Mouse (Mus musculus): ENCODE measurements at regions not wholly inside any gene's neighbourhood (a gene's known extent, or its start where the extent isn't known, plus 50 kb on each side); places are given as distances from the start of the nearest gene placed in this dataset.

DNA sequence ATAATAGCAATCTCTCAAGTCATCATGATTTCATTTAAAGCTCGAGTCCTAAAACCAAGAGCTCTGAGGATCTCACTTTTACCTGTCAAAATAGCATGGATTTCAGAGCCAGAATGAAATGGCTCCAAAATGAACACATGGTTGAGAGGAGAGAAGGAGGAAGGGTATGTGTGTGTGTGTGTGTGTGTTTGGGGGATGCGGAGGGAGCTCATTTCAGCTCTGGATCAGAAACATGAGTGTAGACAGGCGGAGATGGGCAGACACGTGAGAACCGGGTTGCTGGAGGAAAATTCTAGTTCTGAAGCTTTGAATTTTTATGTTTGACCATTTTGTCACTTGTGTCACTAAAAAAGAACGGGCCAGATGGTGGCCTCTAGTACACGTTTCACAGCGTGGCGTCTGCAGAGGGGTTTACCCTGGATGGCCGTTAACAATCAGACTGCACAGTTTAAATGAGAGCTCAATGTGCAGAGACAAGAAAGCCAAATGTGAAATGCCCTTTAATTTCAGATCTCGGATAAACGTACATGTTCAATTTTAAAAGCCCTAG lies 232.5 kb upstream of the Tbc1d5 start:
- H3K27me3 ChIP-seq (replicated peaks) = no peaks in the 10 kb centered on the region
- H3K36me3 ChIP-seq (replicated peaks; ENCODE audit: low read length) = no peaks in the 10 kb centered on the region
- peaks cover 24% of the 10 kb centered on the region for H3K4me1 ChIP-seq
- no peak overlapping the region for H3K4me3 ChIP-seq (replicated peaks)
- no peak for TF ChIP-seq FLI1 (IDR thresholded peaks at IDR 0.05; ENCODE audit: low read length)
- TF ChIP-seq GATA1 (IDR thresholded peaks at IDR 0.05; ENCODE audit: borderline replicate concordance, low read length) = no peak
- H3K9me3 ChIP-seq = peaks cover 3% of the 10 kb centered on the region; the same call in 1 of the 2 replicates

GRCm38 (mm10) chr17:51408894-51409293 lies 229.7 kb upstream of the Tbc1d5 start:
- Histone ChIP-seq H3K4me1 (peaks cover 29% of the 10 kb centered on the region), H3K9me3 (peaks cover 3% of the 10 kb centered on the region; the same call in 1 of the 2 replicates), H3K36me3 (replicated peaks; ENCODE audit: low read length) (no peaks in the 10 kb centered on the region), H3K27me3 (replicated peaks) (no peaks in the 10 kb centered on the region), H3K4me3 (replicated peaks) (peak overlapping the region; percentile 28)
- TF ChIP-seq FLI1 (IDR thresholded peaks at IDR 0.05; ENCODE audit: low read length) (no peak), GATA1 (IDR thresholded peaks at IDR 0.05; ENCODE audit: borderline replicate concordance, low read length) (no peak)

DNA sequence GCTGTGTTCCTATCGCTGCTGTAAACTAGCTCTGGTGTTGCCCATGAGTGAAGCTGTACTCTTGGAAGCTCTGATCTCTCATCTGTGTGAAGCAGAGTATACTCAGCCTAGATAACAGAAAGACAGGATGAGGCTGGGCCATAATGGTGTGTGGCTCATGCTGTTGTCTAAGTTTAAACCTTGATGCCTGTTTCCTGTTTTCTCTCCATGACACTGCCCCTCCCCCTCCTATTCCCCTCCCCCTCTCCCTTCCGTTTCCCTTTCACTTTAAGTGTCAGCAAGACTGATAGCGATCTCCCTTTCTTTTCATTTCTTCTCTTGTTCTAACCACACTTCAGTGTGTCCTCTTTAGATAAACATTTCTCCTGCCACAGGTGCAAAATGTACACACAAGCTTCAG lies 229.2 kb upstream of the Tbc1d5 start:
- Histone ChIP-seq H3K36me3 (replicated peaks; ENCODE audit: low read length) (no peaks in the 10 kb centered on the region), H3K4me3 (replicated peaks) (peak overlapping the region; percentile 85), H3K9me3 (peaks cover 3% of the 10 kb centered on the region; the same call in 1 of the 2 replicates), H3K4me1 (peaks cover 29% of the 10 kb centered on the region), H3K27me3 (replicated peaks) (no peaks in the 10 kb centered on the region)
- TF ChIP-seq FLI1 (IDR thresholded peaks at IDR 0.05; ENCODE audit: low read length) (no peak), GATA1 (IDR thresholded peaks at IDR 0.05; ENCODE audit: borderline replicate concordance, low read length) (no peak)

DNA sequence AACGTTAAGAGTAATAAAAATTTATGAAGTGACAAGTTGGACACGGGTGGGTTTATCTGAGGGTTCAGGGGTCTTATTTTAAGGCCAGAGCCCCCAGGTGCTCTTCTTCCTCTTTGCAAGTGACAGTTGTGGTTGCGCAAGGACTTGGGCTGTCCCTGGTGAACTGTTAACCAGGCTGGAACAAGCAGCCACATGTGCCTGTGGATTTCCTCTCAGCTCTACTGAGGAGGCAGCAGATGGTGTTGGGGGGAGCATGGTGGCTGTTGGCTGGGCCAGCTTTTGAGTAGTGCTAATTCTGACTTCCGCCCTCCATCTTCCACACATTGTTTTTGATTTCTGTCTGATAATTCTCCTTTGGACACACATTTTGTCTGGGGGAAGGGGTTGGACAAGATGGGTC lies 227.9 kb upstream of the Tbc1d5 start:
- no peaks in the 10 kb centered on the region for H3K9me3 ChIP-seq
- H3K4me1 ChIP-seq = peaks cover 29% of the 10 kb centered on the region

GRCm38 (mm10) chr17:51405059-51405458 lies 225.9 kb upstream of the Tbc1d5 start:
- TF ChIP-seq FLI1 (IDR thresholded peaks at IDR 0.05; ENCODE audit: low read length) (no peak), GATA1 (IDR thresholded peaks at IDR 0.05; ENCODE audit: borderline replicate concordance, low read length) (no peak)
- Histone ChIP-seq H3K36me3 (replicated peaks; ENCODE audit: low read length) (no peaks in the 10 kb centered on the region), H3K4me3 (replicated peaks) (no peak overlapping the region), H3K27me3 (replicated peaks) (no peaks in the 10 kb centered on the region), H3K9me3 (no peaks in the 10 kb centered on the region), H3K4me1 (peaks cover 29% of the 10 kb centered on the region)

More for the DNA sequence above, 227.9 kb upstream of the Tbc1d5 start:
- no peaks in the 10 kb centered on the region for H3K27me3 ChIP-seq (replicated peaks)
- peak overlapping the region; percentile 50 for H3K4me3 ChIP-seq (replicated peaks)
- TF ChIP-seq GATA1 (IDR thresholded peaks at IDR 0.05; ENCODE audit: borderline replicate concordance, low read length) = no peak
- no peak for TF ChIP-seq FLI1 (IDR thresholded peaks at IDR 0.05; ENCODE audit: low read length)
- no peaks in the 10 kb centered on the region for H3K36me3 ChIP-seq (replicated peaks; ENCODE audit: low read length)

DNA sequence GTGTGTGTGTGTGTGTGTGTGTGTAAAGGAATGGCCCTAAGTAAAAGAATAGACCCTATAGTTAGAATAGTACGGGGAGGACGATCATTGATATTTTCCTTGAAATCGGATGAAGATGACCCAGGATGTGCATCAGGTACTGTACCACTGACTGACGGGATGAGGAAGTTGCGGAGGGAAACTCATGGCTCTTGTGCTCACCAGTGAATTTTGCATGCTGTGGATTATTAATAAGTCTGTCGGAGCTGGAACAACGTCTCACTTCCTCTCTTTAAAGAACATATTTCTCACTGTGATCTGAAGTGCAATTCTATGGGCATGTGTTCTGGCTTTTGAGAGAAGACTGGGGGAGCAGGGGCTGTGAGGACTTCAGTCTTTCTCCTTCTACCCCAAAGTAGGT lies 218.8 kb upstream of the Tbc1d5 start:
- no peaks in the 10 kb centered on the region for H3K36me3 ChIP-seq (replicated peaks; ENCODE audit: low read length)
- no peaks in the 10 kb centered on the region for H3K27me3 ChIP-seq (replicated peaks)
- H3K9me3 ChIP-seq = no peaks in the 10 kb centered on the region
- H3K4me1 ChIP-seq = no peaks in the 10 kb centered on the region
- no peak for TF ChIP-seq GATA1 (IDR thresholded peaks at IDR 0.05; ENCODE audit: borderline replicate concordance, low read length)
- TF ChIP-seq FLI1 (IDR thresholded peaks at IDR 0.05; ENCODE audit: low read length) = no peak
- no peak overlapping the region for H3K4me3 ChIP-seq (replicated peaks)

DNA sequence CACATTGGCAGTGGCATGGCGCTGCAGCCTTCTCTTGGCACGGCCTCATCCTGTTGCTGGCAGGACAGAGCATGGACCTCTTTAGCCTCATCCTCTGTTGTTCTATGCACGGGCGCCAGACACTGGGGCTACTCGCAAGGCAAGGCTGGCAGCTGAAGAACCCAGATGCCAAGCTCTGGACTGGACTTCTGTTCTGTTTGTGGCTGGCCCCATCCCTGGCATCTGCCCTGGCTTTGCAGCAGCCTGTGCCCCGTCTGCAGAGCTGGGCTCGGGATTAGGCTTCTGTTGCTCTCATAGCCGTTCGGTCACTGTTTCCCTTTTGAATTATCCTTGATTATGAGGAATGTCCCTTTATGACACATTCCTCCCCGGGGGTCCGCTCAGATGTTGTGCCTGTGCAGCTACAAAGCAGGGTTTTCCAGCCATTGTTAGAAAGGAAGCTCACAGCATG lies 214.6 kb upstream of the Tbc1d5 start:
- Histone ChIP-seq H3K4me3 (replicated peaks) (no peak overlapping the region), H3K9me3 (no peaks in the 10 kb centered on the region), H3K27me3 (replicated peaks) (no peaks in the 10 kb centered on the region), H3K4me1 (no peaks in the 10 kb centered on the region), H3K36me3 (replicated peaks; ENCODE audit: low read length) (no peaks in the 10 kb centered on the region)
- no peak for TF ChIP-seq FLI1 (IDR thresholded peaks at IDR 0.05; ENCODE audit: low read length)
- no peak for TF ChIP-seq GATA1 (IDR thresholded peaks at IDR 0.05; ENCODE audit: borderline replicate concordance, low read length)

GRCm38 (mm10) chr17:51391871-51392270 lies 212.7 kb upstream of the Tbc1d5 start:
- TF ChIP-seq FLI1 (IDR thresholded peaks at IDR 0.05; ENCODE audit: low read length) (no peak), GATA1 (IDR thresholded peaks at IDR 0.05; ENCODE audit: borderline replicate concordance, low read length) (no peak)
- Histone ChIP-seq H3K4me1 (no peaks in the 10 kb centered on the region), H3K9me3 (no peaks in the 10 kb centered on the region), H3K27me3 (replicated peaks) (no peaks in the 10 kb centered on the region), H3K36me3 (replicated peaks; ENCODE audit: low read length) (no peaks in the 10 kb centered on the region), H3K4me3 (replicated peaks) (no peak overlapping the region)

DNA sequence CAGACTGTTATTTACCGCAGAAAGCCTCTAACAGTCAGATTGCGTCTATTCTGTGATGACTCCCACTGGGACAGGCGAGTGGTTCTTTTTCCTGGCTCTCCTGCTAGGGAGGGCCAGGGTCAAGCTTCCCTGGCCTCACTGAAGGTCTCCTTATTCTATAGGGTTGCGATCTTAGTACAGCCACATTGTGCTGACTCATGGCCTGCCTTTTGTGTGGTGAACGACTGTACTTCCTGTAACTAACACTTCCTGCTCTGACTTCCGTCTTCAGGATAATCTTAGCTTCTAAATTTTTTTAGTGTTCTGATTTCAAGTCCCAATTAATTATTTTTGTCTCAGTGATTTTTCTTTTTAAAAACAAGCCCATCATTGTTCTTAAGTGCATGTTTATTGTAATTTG lies 203.4 kb upstream of the Tbc1d5 start:
- TF ChIP-seq FLI1 (IDR thresholded peaks at IDR 0.05; ENCODE audit: low read length) = no peak
- Histone ChIP-seq H3K4me1 (peaks cover 3% of the 10 kb centered on the region; the same call in 1 of the 2 replicates), H3K27me3 (replicated peaks) (no peaks in the 10 kb centered on the region), H3K4me3 (replicated peaks) (no peak overlapping the region), H3K9me3 (peaks cover 5% of the 10 kb centered on the region), H3K36me3 (replicated peaks; ENCODE audit: low read length) (no peaks in the 10 kb centered on the region)

DNA sequence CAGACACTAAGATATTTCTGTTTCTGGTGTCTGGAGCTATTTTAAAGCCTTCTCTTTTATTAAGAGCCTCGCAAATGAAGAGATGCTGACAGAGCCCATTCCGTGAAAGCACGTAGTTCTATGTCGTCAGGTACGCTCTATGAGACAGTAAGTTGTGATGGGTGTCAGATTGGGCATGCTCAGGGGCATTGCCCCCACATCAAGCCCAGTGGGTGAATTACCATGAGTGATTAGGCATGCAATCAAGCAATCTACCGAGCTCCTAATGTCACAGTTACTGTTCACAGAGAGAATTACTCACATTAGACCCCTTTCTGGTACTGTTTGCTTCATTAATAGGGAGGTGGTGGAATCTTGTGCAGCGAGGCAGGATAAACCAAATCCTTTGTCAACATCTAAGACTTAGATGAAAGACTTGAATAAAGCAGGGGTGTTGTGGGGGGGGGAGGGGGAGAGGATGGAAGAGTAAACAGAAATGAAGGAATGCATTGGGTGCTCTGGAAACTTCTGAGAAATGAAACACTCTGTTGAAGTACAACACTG lies 192.9 kb upstream of the Tbc1d5 start:
- Histone ChIP-seq H3K9me3 (no peaks in the 10 kb centered on the region), H3K4me3 (replicated peaks) (no peak overlapping the region), H3K27me3 (replicated peaks) (no peaks in the 10 kb centered on the region), H3K36me3 (replicated peaks; ENCODE audit: low read length) (no peaks in the 10 kb centered on the region), H3K4me1 (no peaks in the 10 kb centered on the region; the same call in 1 of the 2 replicates)
- TF ChIP-seq GATA1 (IDR thresholded peaks at IDR 0.05; ENCODE audit: borderline replicate concordance, low read length) = no peak
- no peak for TF ChIP-seq FLI1 (IDR thresholded peaks at IDR 0.05; ENCODE audit: low read length)

Data from megakaryocyte, embryonic 14.5 days (primary cell).